9 mouse cellular contexts compared by ENCODE assay signal in the genomic region with DNA sequence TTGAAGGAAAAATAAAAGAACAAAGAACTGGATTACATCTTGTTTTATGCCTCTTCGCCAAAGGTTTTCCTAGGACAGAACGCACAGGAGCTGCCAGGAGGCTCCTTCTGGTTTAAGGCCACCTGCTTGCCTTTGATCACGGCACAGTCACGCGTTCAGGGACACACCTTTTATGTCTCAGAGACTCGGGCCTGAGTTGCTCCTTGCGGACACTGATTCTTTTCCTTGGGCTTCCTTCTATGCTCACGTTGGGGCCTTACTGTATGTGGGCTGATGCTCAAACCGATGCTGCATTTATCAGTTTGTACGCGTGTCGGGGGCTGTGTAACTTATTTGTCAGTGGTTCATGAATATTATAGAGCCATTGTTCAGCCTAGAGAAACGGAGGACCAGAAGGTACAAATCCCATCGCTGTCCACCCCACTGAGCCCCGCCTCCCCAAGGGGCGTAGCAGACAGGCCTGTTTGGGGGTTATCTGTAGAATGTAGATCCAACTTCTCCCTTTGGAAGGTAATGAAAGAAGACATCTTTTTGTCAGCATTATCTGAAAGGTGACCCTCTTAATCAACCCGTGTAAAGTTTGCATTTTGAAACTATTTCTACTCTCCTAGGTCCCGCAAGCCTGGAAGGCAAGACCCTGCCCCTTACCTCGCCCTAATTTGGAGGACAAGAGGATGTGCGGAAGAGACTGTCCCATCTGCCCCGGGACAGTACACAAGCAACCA. TPM values are rescaled to one million over a fixed set of nuclear protein-coding genes. Genes with fewer than 3 reads are reported as not detected.
DNase-seq lines count a peak whose midpoint lies in the region; ATAC-seq and TF ChIP-seq lines count a peak whose summit lies in the region.
"Had no signal": no experiment of that assay in that cellular context is flagged by ENCODE, and none has a peak within 500 bp of the region (broad histone marks: within the 10 kb centered on the region; RNA-seq: fewer than 3 reads in every experiment).

No protein-coding gene starts in this region.

- DNase-seq in layer of hippocampus, adult 2 months (ENCODE audit: low spot score in 2 of 2) = no peak
- no peak for DNase-seq in layer of hippocampus, adult 8-10 months (ENCODE audit: low spot score in 2 of 2)
- no peak for DNase-seq in forebrain, embryonic 11.5 days (ENCODE audit: low spot score)
- DNase-seq in left cerebral cortex, adult 11 months (ENCODE audit: low spot score) = no peak
- no peak for DNase-seq in urinary bladder, postnatal 10 days (ENCODE audit: low spot score)

- peak overlapping the region; percentile 47 for H3K4me3 ChIP-seq in layer of hippocampus, adult 2 months
- peak overlapping the region; percentile 22 for H3K4me3 ChIP-seq in forebrain, embryonic 11.5 days (ENCODE audit: low read depth, low read length)
- H3K4me3 ChIP-seq in intestine, embryonic 16.5 days (ENCODE audit: low read length) = peak overlapping the region; percentile 50
- peak overlapping the region; percentile 17 for H3K4me3 ChIP-seq in myocyte

- H3K4me1 ChIP-seq in forebrain, embryonic 11.5 days (replicated peaks; ENCODE audit: control insufficient read depth, insufficient read depth, low read length) = no peaks in the 10 kb centered on the region; the same call in 1 of the 2 replicates
- H3K4me1 ChIP-seq in intestine, embryonic 16.5 days (ENCODE audit: control insufficient read depth, insufficient read depth, low read length) = peaks cover 7% of the 10 kb centered on the region; the same call in 1 of the 2 replicates

- H3K9me3 ChIP-seq in forebrain, embryonic 11.5 days (ENCODE audit: control insufficient read depth, low read length) = no peaks in the 10 kb centered on the region
- no peaks in the 10 kb centered on the region for H3K9me3 ChIP-seq in intestine, embryonic 16.5 days (ENCODE audit: control insufficient read depth, low read length)

- no peaks in the 10 kb centered on the region for H3K27me3 ChIP-seq in forebrain, embryonic 11.5 days (ENCODE audit: control insufficient read depth, insufficient read depth, low read length)
- no peaks in the 10 kb centered on the region for H3K27me3 ChIP-seq in intestine, embryonic 16.5 days (replicated peaks; ENCODE audit: control insufficient read depth, insufficient read depth, low read length)
- no peaks in the 10 kb centered on the region for H3K27me3 ChIP-seq in myocyte (ENCODE audit: control insufficient read depth, insufficient read depth, insufficient read length)

- H3K27ac ChIP-seq in layer of hippocampus, adult 2 months = no peak overlapping the region
- no peak overlapping the region for H3K27ac ChIP-seq in forebrain, embryonic 11.5 days (ENCODE audit: low read depth, low read length)
- no peak overlapping the region for H3K27ac ChIP-seq in intestine, embryonic 16.5 days (ENCODE audit: low read length)

- H3K9ac ChIP-seq in forebrain, embryonic 11.5 days (ENCODE audit: low read length) = 0 out of 2 replicates have a peak overlapping the region, but pooled peaks have one; percentile 17
- peak overlapping the region; percentile 57 for H3K9ac ChIP-seq in intestine, embryonic 16.5 days (ENCODE audit: low read depth, low read length)

- TF ChIP-seq POLR2A in myocyte (IDR thresholded peaks at IDR 0.05; ENCODE audit: insufficient read length, low read depth) = no peak

- no peak for TF ChIP-seq CTCF in layer of hippocampus, adult 2 months (conservative IDR thresholded peaks at IDR 0.05)

- H3K79me2 ChIP-seq in myocyte (ENCODE audit: control insufficient read depth, insufficient read depth) = no peaks in the 10 kb centered on the region

- peak overlapping the region; percentile 52 for H3K4me2 ChIP-seq in forebrain, embryonic 11.5 days (ENCODE audit: low read depth, low read length, severe bottlenecking)
- H3K4me2 ChIP-seq in intestine, embryonic 16.5 days (ENCODE audit: low read depth, low read length) = peak overlapping the region; percentile 87
- H3K4me2 ChIP-seq in myocyte (ENCODE audit: low read depth) = peak overlapping the region; percentile 81

- H3K36me3 ChIP-seq in forebrain, embryonic 11.5 days (ENCODE audit: control insufficient read depth, insufficient read depth, low read length) = no peaks in the 10 kb centered on the region
- H3K36me3 ChIP-seq in intestine, embryonic 16.5 days (ENCODE audit: control insufficient read depth, insufficient read depth, low read length) = no peaks in the 10 kb centered on the region
- H3K36me3 ChIP-seq in myocyte (ENCODE audit: control insufficient read depth, insufficient read depth) = no peaks in the 10 kb centered on the region

- peak; percentile 33 for ATAC-seq in forebrain, embryonic 11.5 days (replicated peaks; ENCODE audit: low FRiP score)
- peak; percentile 59 for ATAC-seq in intestine, embryonic 16.5 days
- no peak for ATAC-seq in megakaryocyte progenitor cell, adult 5-6 weeks (replicated peaks; ENCODE audit: poor library complexity)

- WGBS in forebrain, embryonic 11.5 days = 18% methylated on average over 21 of the region's 21 CpGs
- 39% methylated on average over 21 of the region's 21 CpGs for WGBS in intestine, embryonic 16.5 days

- no peak overlapping the region for H3ac ChIP-seq in myocyte (ENCODE audit: control insufficient read depth, insufficient read length)

TF ChIP-seq in myocyte, 11 proteins besides CTCF, POLR2A, EP300 and RAD21:
- TF ChIP-seq MYOD1 (IDR thresholded peaks at IDR 0.05; ENCODE audit: control insufficient read depth in 1 of 3, insufficient read length in 2 of 3, low read depth in 2 of 3) = no peak
- TF ChIP-seq SRF (IDR thresholded peaks at IDR 0.05; ENCODE audit: control insufficient read depth, insufficient read length, low read depth) = no peak

RNA-seq across cellular contexts. Expression of a gene that starts 0.8 kb away (rescaled TPM):
- under 1 TPM; 0.39 to 0.64 TPM for total RNA-seq in layer of hippocampus, adult 2 months (2021)
- 1 to 10 TPM in 2 of 4 experiments, under 1 TPM in 2; 0.56 to 1.0 (median 0.85) TPM for total RNA-seq in layer of hippocampus, adult 8-10 months (2022)
- 1.0 and 1.5 TPM in 2 replicates for polyA plus RNA-seq in forebrain, embryonic 11.5 days (2014; fragmentation: Nextera tagmentation; extraction: Ambion mirVana)
- 2.2 and 2.4 TPM in 2 replicates for polyA plus RNA-seq in intestine, embryonic 16.5 days (2015; fragmentation: Nextera tagmentation; extraction: Ambion mirVana)
- 0.79 TPM for polyA plus RNA-seq in myocyte (2012; fragmentation: generic; extraction: Trizol)
- total RNA-seq in megakaryocyte progenitor cell, adult 5-6 weeks (2015) = 0.54 and 1.8 TPM in 2 replicates
- total RNA-seq in megakaryocyte progenitor cell, adult 5-6 weeks (2017) = 0.68 and 0.71 TPM in 2 replicates
- total RNA-seq: neutrophil, adult 5-6 weeks had no signal
